Mouse (Mus musculus): ENCODE measurements around the gene Dct.

DNA sequence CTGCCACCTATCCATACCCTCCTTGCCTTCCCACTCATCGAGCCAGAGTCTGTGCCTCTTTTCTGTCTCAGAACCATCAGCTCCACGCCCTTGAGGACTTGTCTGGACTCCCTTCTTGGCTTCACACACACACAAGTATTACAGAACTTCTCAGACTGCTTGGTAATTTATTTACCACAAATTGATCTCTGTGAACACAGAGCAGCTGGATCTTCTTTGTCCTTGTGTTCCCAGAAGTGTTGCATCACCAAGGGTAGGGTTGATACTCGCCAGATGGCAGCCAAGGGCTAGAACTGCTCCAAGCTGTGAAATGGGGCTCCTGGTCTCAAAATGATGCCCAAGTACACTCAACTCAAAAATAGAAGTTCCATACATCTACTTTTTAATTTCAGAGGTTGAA is 13.0 kb downstream of the Dct start:
- TF ChIP-seq CTCF (IDR thresholded peaks at IDR 0.05; ENCODE audit: extremely low read depth, insufficient read depth, insufficient read length, insufficient replicate concordance): no peak
- TF ChIP-seq POLR2A (IDR thresholded peaks at IDR 0.05; ENCODE audit: low read depth, low read length): no peak

Measured in spleen, adult 2 months (tissue).